Mouse (Mus musculus): Measurements from ENCODE around the gene 4930539E08Rik. TPM values are rescaled to one million over a fixed set of nuclear protein-coding genes. Genes with fewer than 3 reads are reported as not detected.

Gene 4930539E08Rik
- polyA plus RNA-seq, 1 experiment from 2014 or later: not detected

DNA sequence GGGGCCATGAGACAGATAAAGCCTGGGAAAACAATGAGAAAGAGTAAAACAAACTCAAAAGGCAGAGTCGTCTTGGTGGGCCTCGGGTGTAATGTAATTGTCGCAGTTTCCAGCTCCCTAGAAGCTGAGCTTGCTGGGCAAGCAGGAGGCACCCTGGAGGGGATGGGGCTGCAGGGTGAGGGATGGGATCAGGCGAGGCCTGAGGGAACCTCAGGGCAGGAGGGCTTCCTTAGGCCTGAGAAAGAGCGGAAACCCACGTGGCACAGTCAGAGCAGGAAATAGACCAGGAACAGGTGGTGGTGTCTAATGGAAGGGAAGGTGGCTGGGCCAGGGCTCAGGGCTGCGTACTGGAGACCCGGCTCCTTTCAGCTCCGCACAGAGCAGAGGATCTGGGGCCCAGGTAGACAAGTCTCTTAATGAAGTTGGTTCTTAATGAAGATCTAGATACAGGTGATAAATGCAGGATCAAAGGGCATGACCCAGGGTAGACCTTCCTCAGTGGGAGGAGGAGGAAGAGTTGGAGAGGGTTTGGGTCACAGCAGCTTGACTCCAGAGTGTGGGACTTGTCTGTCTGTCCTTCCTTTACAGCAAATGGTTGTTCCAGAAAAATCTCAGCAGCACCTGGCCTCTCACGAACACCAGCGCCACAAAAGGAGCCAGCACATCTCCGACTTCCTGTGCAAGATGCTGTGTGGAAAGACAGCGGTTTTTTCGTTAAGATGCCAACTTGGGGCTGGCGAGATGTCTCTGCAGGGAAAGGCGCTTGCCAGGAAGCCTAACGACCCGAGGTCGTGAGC lies 19.2 kb upstream of the 4930539E08Rik start:
- 69% methylated on average over 19 of the region's 19 CpGs for WGBS (ENCODE audit: insufficient replicate concordance)
- Histone ChIP-seq H3K9me3 (replicated peaks; ENCODE audit: control insufficient read depth, low read length) (no peaks in the 10 kb centered on the region), H3K27ac (ENCODE audit: low read depth, low read length) (0 out of 2 replicates have a peak overlapping the region, but pooled peaks have one; percentile 22)

DNA sequence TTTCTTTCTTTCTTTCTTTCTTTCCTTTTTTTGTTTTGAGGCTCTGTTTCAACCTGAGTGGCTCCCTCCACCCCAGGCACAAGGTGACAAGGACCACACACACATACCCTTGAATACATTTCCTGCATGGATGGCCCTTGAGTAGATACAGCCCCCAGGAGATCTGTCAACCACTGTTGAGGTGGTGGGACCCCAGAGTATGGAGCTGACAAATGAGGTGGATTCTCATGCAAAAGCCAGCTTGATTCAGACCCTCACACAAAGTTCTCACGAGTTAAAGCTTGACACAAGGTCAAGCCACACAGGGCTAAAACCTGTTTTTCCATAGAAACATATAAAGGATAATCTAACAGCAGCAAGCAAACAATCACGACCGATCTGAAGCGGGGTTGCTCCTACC lies 17.1 kb upstream of the 4930539E08Rik start:
- H3K4me3 ChIP-seq (ENCODE audit: low read depth, low read length): no peak overlapping the region
- ATAC-seq (replicated peaks; ENCODE audit: insufficient number of reproducible peaks, low FRiP score, low TSS enrichment): no peak
- no peak overlapping the region for H3K4me2 ChIP-seq
- no peak overlapping the region for H3K27ac ChIP-seq (ENCODE audit: low read depth, low read length)
- no peak overlapping the region for H3K9ac ChIP-seq (ENCODE audit: low read depth, low read length)
- no peaks in the 10 kb centered on the region for H3K27me3 ChIP-seq (ENCODE audit: control insufficient read depth, insufficient read depth, low read length)
- no peaks in the 10 kb centered on the region for H3K36me3 ChIP-seq (ENCODE audit: control insufficient read depth, insufficient read depth, low read length)
- H3K4me1 ChIP-seq (ENCODE audit: control insufficient read depth, insufficient read depth, low read length): peaks cover 6% of the 10 kb centered on the region
- 91% methylated on average over 4 of the region's 4 CpGs for WGBS (ENCODE audit: insufficient replicate concordance)
- H3K9me3 ChIP-seq (replicated peaks; ENCODE audit: control insufficient read depth, low read length): no peaks in the 10 kb centered on the region

More for the DNA sequence above, 19.2 kb upstream of the 4930539E08Rik start:
- Histone ChIP-seq H3K27me3 (ENCODE audit: control insufficient read depth, insufficient read depth, low read length) (no peaks in the 10 kb centered on the region), H3K4me3 (ENCODE audit: low read depth, low read length) (no peak overlapping the region), H3K36me3 (ENCODE audit: control insufficient read depth, insufficient read depth, low read length) (no peaks in the 10 kb centered on the region), H3K4me2 (no peak overlapping the region), H3K9ac (ENCODE audit: low read depth, low read length) (no peak overlapping the region), H3K4me1 (ENCODE audit: control insufficient read depth, insufficient read depth, low read length) (peaks cover 6% of the 10 kb centered on the region)
- ATAC-seq (replicated peaks; ENCODE audit: insufficient number of reproducible peaks, low FRiP score, low TSS enrichment): no peak

DNA sequence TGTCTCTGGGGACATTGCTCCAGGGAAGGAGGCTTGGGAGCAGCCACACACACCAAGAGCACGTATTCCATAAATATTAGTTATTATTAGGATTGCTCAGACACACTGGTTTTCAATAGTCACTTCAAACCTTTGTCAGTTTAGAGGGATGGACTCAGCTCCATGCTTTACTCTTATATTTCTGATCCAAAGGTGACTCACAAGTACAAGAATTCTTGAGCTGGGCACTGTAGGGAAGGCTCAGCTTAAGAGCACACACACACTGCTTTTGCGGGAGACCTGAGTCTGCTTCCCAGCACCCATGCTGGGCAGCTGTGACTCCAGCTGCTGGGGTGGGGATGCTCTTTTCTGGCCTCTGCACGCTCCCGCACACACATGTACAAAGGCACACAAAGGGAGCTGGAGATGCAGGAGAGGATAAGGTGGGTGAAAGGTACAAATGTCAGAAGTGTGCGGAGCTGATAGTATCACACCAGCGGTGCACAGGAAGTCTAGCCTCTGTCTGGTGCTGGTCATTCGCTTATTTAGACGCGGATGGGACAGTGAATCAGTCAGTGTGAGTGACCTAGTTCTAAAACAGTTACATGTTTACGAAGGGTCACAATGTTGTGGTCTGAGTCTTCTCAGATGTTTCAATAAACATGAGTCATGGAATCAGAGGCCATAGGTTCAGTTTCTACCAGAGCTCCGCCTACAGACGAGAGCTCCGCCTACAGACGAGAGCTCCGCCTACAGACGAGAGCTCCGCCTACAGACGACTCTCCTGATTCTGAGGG lies 16.5 kb upstream of the 4930539E08Rik start:
- Histone ChIP-seq H3K4me1 (ENCODE audit: control insufficient read depth, insufficient read depth, low read length) (peaks cover 6% of the 10 kb centered on the region), H3K27ac (ENCODE audit: low read depth, low read length) (peak overlapping the region; percentile 81), H3K27me3 (ENCODE audit: control insufficient read depth, insufficient read depth, low read length) (no peaks in the 10 kb centered on the region), H3K9me3 (replicated peaks; ENCODE audit: control insufficient read depth, low read length) (no peaks in the 10 kb centered on the region), H3K4me3 (ENCODE audit: low read depth, low read length) (no peak overlapping the region), H3K36me3 (ENCODE audit: control insufficient read depth, insufficient read depth, low read length) (no peaks in the 10 kb centered on the region), H3K9ac (ENCODE audit: low read depth, low read length) (no peak overlapping the region), H3K4me2 (no peak overlapping the region)
- no peak for ATAC-seq (replicated peaks; ENCODE audit: insufficient number of reproducible peaks, low FRiP score, low TSS enrichment)
- 85% methylated on average over 18 of the region's 18 CpGs for WGBS (ENCODE audit: insufficient replicate concordance)

DNA sequence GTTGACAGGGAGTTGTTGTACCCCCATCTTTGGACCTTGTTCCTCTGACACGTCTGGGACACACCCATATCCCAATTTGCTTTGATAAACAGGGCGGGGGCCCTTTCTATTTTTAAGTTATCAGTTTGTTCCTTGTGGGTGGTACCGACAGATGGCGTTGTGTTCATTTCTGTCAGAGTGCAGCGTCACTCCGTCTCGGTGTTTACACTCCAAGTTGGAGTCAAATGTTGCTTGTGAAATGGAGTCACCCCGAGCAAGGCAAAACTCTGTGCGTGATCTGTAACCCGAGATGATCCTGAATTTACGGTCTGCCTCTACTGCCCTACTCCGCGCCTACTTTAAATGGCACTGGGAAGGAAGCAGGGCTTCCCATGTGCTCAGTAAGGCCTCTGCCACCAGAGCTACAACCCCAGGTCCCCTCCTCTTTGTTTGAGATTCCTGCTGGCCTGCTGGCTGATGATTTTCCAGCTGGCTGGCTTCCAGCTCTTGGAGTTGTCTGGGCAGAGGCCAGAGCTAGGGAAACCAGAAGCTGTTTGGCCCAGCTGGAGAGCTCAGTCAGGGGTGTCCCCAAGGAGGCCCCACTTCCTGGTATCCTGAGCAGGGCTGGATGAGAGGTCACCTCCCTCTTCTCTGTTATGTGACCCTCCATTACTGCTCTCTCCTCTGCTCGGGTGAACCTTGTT lies 15.4 kb upstream of the 4930539E08Rik start:
- peak overlapping the region; percentile 64 for H3K9ac ChIP-seq (ENCODE audit: low read depth, low read length)

DNA sequence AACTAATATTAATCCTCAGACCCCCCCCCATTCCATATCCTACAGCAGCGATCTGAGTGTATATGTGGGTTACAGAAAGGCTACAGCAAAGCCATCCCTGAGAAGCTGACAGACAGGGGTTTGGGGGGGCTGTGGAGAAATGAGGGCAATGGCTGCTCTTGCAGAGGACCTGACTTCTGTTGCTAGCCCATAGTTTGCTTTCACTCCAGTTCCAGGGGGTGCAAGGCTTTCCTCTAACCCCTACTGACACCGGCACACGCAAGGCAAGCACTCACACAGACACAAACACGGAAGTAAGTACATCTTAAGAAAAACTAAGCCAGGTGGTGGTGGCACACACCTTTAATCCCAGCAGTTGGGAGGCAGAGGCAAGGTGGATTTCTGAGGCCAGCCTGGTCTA lies 14.2 kb upstream of the 4930539E08Rik start:
- Histone ChIP-seq H3K36me3 (ENCODE audit: control insufficient read depth, insufficient read depth, low read length) (no peaks in the 10 kb centered on the region), H3K4me3 (ENCODE audit: low read depth, low read length) (no peak overlapping the region), H3K27me3 (ENCODE audit: control insufficient read depth, insufficient read depth, low read length) (no peaks in the 10 kb centered on the region), H3K4me2 (no peak overlapping the region), H3K9ac (ENCODE audit: low read depth, low read length) (no peak overlapping the region), H3K4me1 (ENCODE audit: control insufficient read depth, insufficient read depth, low read length) (peaks cover 6% of the 10 kb centered on the region), H3K9me3 (replicated peaks; ENCODE audit: control insufficient read depth, low read length) (no peaks in the 10 kb centered on the region), H3K27ac (ENCODE audit: low read depth, low read length) (no peak overlapping the region)
- ATAC-seq (replicated peaks; ENCODE audit: insufficient number of reproducible peaks, low FRiP score, low TSS enrichment): no peak
- 92% methylated on average over 4 of the region's 4 CpGs for WGBS (ENCODE audit: insufficient replicate concordance)

More for the DNA sequence above, 15.4 kb upstream of the 4930539E08Rik start:
- 19% methylated on average over 14 of the region's 14 CpGs for WGBS (ENCODE audit: insufficient replicate concordance)
- H3K9me3 ChIP-seq (replicated peaks; ENCODE audit: control insufficient read depth, low read length): no peaks in the 10 kb centered on the region
- ATAC-seq (replicated peaks; ENCODE audit: insufficient number of reproducible peaks, low FRiP score, low TSS enrichment): peak; percentile 76
- no peaks in the 10 kb centered on the region for H3K27me3 ChIP-seq (ENCODE audit: control insufficient read depth, insufficient read depth, low read length)
- H3K4me2 ChIP-seq: peak overlapping the region; percentile 33
- H3K4me1 ChIP-seq (ENCODE audit: control insufficient read depth, insufficient read depth, low read length): peaks cover 6% of the 10 kb centered on the region
- no peaks in the 10 kb centered on the region for H3K36me3 ChIP-seq (ENCODE audit: control insufficient read depth, insufficient read depth, low read length)
- H3K4me3 ChIP-seq (ENCODE audit: low read depth, low read length): no peak overlapping the region
- peak overlapping the region; percentile 81 for H3K27ac ChIP-seq (ENCODE audit: low read depth, low read length)

DNA sequence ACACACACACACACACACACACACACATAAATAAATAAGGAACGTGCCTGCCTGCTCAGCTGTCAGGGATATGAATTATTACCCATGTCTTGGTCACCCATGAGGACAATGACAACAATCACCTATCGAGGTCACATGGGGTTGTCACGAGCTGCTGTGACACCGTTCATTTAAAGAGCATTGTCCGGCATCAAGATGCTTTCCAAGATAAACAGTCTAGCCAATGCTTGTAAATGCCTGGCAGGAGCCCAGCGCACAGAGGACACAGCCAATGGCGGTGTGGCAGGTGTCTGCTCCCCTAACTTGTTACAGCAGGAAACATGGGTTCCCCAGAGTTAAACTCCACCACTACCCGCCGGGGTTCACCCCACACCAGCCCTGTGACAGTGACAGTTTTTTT lies 12.9 kb upstream of the 4930539E08Rik start:
- Histone ChIP-seq H3K36me3 (ENCODE audit: control insufficient read depth, insufficient read depth, low read length) (no peaks in the 10 kb centered on the region), H3K9me3 (replicated peaks; ENCODE audit: control insufficient read depth, low read length) (no peaks in the 10 kb centered on the region), H3K9ac (ENCODE audit: low read depth, low read length) (no peak overlapping the region), H3K4me2 (no peak overlapping the region), H3K4me1 (ENCODE audit: control insufficient read depth, insufficient read depth, low read length) (peaks cover 3% of the 10 kb centered on the region), H3K27me3 (ENCODE audit: control insufficient read depth, insufficient read depth, low read length) (no peaks in the 10 kb centered on the region), H3K4me3 (ENCODE audit: low read depth, low read length) (no peak overlapping the region), H3K27ac (ENCODE audit: low read depth, low read length) (no peak overlapping the region)
- WGBS (ENCODE audit: insufficient replicate concordance): 80% methylated on average over 9 of the region's 9 CpGs
- ATAC-seq (replicated peaks; ENCODE audit: insufficient number of reproducible peaks, low FRiP score, low TSS enrichment): no peak

DNA sequence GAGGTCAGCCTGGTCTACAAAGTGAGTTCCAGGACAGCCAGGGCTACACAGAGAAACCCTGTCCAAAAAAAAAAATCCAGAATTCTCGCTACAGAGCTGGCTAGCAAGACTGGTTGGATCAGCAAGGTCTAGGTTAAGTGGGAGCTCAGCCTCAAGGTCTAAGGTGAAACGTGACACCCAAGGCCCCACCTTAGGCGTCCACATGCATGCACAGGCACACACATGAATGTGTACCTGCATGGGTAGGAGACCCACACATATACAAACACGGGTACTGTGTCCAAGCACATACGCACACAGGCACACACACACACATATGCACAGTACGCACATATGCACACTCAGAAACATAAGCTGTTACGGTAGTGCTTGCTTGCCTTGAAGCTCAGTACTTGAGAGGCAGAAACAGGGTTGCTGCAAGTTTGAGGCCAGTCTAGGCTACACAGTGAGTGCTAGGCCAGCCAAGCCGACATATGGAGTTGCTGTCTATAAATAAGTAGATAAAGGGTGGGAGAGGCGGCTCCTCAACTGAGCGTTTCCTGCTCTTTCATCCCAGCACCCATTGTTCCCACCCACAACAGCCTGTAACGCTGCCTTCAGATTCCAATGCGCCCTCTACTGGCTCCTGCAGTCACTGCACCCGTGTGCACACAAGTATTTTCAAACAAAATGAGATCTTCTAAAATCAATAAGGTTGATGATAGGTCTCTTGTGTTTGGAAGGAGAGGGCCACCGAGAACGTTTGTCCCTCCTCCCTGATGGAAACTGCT lies 11.9 kb upstream of the 4930539E08Rik start:
- Histone ChIP-seq H3K27me3 (ENCODE audit: control insufficient read depth, insufficient read depth, low read length) (no peaks in the 10 kb centered on the region), H3K36me3 (ENCODE audit: control insufficient read depth, insufficient read depth, low read length) (no peaks in the 10 kb centered on the region), H3K4me1 (ENCODE audit: control insufficient read depth, insufficient read depth, low read length) (peaks cover 3% of the 10 kb centered on the region), H3K9me3 (replicated peaks; ENCODE audit: control insufficient read depth, low read length) (no peaks in the 10 kb centered on the region), H3K27ac (ENCODE audit: low read depth, low read length) (no peak overlapping the region), H3K4me2 (no peak overlapping the region), H3K4me3 (ENCODE audit: low read depth, low read length) (no peak overlapping the region), H3K9ac (ENCODE audit: low read depth, low read length) (no peak overlapping the region)
- WGBS (ENCODE audit: insufficient replicate concordance): 44% methylated on average over 15 of the region's 15 CpGs
- ATAC-seq (replicated peaks; ENCODE audit: insufficient number of reproducible peaks, low FRiP score, low TSS enrichment): no peak

DNA sequence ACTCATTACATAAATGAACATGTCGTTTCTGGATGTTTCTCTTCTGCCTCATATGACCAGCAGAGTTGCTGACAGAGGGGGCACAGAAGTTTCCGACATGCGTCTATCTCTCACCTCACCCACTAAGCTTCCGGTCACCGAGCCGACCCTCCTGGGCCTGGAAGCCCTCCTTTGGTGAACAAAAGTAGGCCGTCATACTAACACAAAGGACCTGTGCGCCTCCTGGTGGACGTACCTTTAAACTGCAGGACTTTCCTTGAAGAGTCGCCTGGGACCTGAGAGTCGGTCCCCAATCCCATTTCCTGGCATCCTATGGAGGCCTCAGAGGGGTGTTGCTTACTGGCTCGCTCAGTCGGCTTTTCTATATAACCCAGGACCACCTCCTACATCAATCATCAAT lies 11.3 kb upstream of the 4930539E08Rik start:
- Histone ChIP-seq H3K9me3 (replicated peaks; ENCODE audit: control insufficient read depth, low read length) (no peaks in the 10 kb centered on the region), H3K27me3 (ENCODE audit: control insufficient read depth, insufficient read depth, low read length) (no peaks in the 10 kb centered on the region), H3K4me2 (no peak overlapping the region; the same call in 1 of the 2 replicates), H3K4me3 (ENCODE audit: low read depth, low read length) (no peak overlapping the region), H3K4me1 (ENCODE audit: control insufficient read depth, insufficient read depth, low read length) (peaks cover 3% of the 10 kb centered on the region), H3K9ac (ENCODE audit: low read depth, low read length) (no peak overlapping the region), H3K27ac (ENCODE audit: low read depth, low read length) (no peak overlapping the region), H3K36me3 (ENCODE audit: control insufficient read depth, insufficient read depth, low read length) (no peaks in the 10 kb centered on the region)
- ATAC-seq (replicated peaks; ENCODE audit: insufficient number of reproducible peaks, low FRiP score, low TSS enrichment): no peak
- 13% methylated on average over 13 of the region's 13 CpGs for WGBS (ENCODE audit: insufficient replicate concordance)
